Mouse (Mus musculus): Measurements from ENCODE around the gene Lpxn. TPM values are rescaled to one million over a fixed set of nuclear protein-coding genes. Genes with fewer than 3 reads are reported as not detected.

The Lpxn gene
- polyA plus RNA-seq, 1 experiment: 0.11 TPM

- Histone ChIP-seq H3K79me2 (ENCODE audit: control insufficient read depth, insufficient read depth) (no peaks in the 10 kb centered on the region), H3K4me3 (ENCODE audit: insufficient read depth, poor library complexity, severe bottlenecking) (no peak overlapping the region), H3ac (ENCODE audit: control insufficient read depth, insufficient read length, low read depth) (no peak overlapping the region), H3K27me3 (ENCODE audit: control insufficient read depth, insufficient read depth, insufficient read length) (no peaks in the 10 kb centered on the region), H3K79me3 (ENCODE audit: low read depth) (no peaks in the 10 kb centered on the region), H3K36me3 (ENCODE audit: control insufficient read depth, insufficient read depth) (no peaks in the 10 kb centered on the region)
- no peak for TF ChIP-seq CTCF (IDR thresholded peaks at IDR 0.05; ENCODE audit: control insufficient read depth, insufficient read depth, insufficient read length)
- no peak for TF ChIP-seq MAX (IDR thresholded peaks at IDR 0.05)
- no peak for TF ChIP-seq MYOG (IDR thresholded peaks at IDR 0.05; ENCODE audit: control insufficient read depth, extremely low read depth, insufficient read length)
- no peak for TF ChIP-seq MYOD1 (IDR thresholded peaks at IDR 0.05; ENCODE audit: control insufficient read depth, insufficient read length, low read depth)
- no peak for TF ChIP-seq USF1 (IDR thresholded peaks at IDR 0.05; ENCODE audit: low read depth)
- TF ChIP-seq FOSL1 (IDR thresholded peaks at IDR 0.05; ENCODE audit: insufficient read depth, low read length, poor library complexity, severe bottlenecking): no peak
- TF ChIP-seq CEBPB (IDR thresholded peaks at IDR 0.05; ENCODE audit: low read depth): no peak
Measured at GRCm38 (mm10) chr19:12806214-12806613, 10.2 kb downstream of the Lpxn start.

- Histone ChIP-seq H3K79me3 (ENCODE audit: low read depth) (no peaks in the 10 kb centered on the region), H3ac (ENCODE audit: control insufficient read depth, insufficient read length, low read depth) (no peak overlapping the region), H3K36me3 (ENCODE audit: control insufficient read depth, insufficient read depth) (no peaks in the 10 kb centered on the region), H3K79me2 (ENCODE audit: control insufficient read depth, insufficient read depth) (no peaks in the 10 kb centered on the region), H3K27me3 (ENCODE audit: control insufficient read depth, insufficient read depth, insufficient read length) (no peaks in the 10 kb centered on the region), H3K4me3 (ENCODE audit: insufficient read depth, poor library complexity, severe bottlenecking) (no peak overlapping the region)
- TF ChIP-seq USF1 (IDR thresholded peaks at IDR 0.05; ENCODE audit: low read depth): no peak
- TF ChIP-seq CTCF (IDR thresholded peaks at IDR 0.05; ENCODE audit: control insufficient read depth, insufficient read depth, insufficient read length): no peak
- no peak for TF ChIP-seq MAX (IDR thresholded peaks at IDR 0.05)
- TF ChIP-seq CEBPB (IDR thresholded peaks at IDR 0.05; ENCODE audit: low read depth): no peak
- TF ChIP-seq MYOD1 (IDR thresholded peaks at IDR 0.05; ENCODE audit: control insufficient read depth, insufficient read length, low read depth): no peak
- no peak for TF ChIP-seq MYOG (IDR thresholded peaks at IDR 0.05; ENCODE audit: control insufficient read depth, extremely low read depth, insufficient read length)
- no peak for TF ChIP-seq FOSL1 (IDR thresholded peaks at IDR 0.05; ENCODE audit: insufficient read depth, low read length, poor library complexity, severe bottlenecking)
Measured at GRCm38 (mm10) chr19:12812644-12813364, 16.8 kb downstream of the Lpxn start.

GRCm38 (mm10) chr19:12813883-12814282 is 17.9 kb downstream of the Lpxn start:
- Histone ChIP-seq H3K79me3 (ENCODE audit: low read depth) (no peaks in the 10 kb centered on the region), H3K4me3 (ENCODE audit: insufficient read depth, poor library complexity, severe bottlenecking) (no peak overlapping the region), H3K27me3 (ENCODE audit: control insufficient read depth, insufficient read depth, insufficient read length) (no peaks in the 10 kb centered on the region), H3ac (ENCODE audit: control insufficient read depth, insufficient read length, low read depth) (no peak overlapping the region), H3K36me3 (ENCODE audit: control insufficient read depth, insufficient read depth) (no peaks in the 10 kb centered on the region), H3K79me2 (ENCODE audit: control insufficient read depth, insufficient read depth) (no peaks in the 10 kb centered on the region)
- no peak for TF ChIP-seq CEBPB (IDR thresholded peaks at IDR 0.05; ENCODE audit: low read depth)
- no peak for TF ChIP-seq MAX (IDR thresholded peaks at IDR 0.05)
- no peak for TF ChIP-seq CTCF (IDR thresholded peaks at IDR 0.05; ENCODE audit: control insufficient read depth, insufficient read depth, insufficient read length)
- no peak for TF ChIP-seq FOSL1 (IDR thresholded peaks at IDR 0.05; ENCODE audit: insufficient read depth, low read length, poor library complexity, severe bottlenecking)

DNA sequence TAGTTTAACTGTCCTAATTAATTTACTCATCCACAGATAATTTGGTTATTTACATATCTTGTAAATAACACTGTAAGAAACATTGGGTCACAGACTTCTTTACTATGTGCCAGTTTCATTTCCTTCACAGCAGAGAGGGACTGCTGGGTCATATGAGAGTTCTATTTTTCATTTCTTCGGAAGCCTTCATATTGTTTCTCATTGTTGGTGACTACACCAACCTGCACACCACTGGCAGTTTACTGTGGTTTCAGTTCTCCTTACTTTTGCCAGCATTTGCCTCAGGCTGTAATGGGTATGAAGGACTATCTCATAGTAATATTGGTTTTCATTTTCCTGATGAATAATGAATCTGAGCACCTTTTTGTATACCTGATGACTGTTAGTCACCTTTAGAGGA is 22.5 kb downstream of the Lpxn start:
- H3K36me3 ChIP-seq (ENCODE audit: control insufficient read depth, insufficient read depth): no peaks in the 10 kb centered on the region
- no peak overlapping the region for H3K4me3 ChIP-seq (ENCODE audit: insufficient read depth, poor library complexity, severe bottlenecking)
- TF ChIP-seq MYOD1 (IDR thresholded peaks at IDR 0.05; ENCODE audit: control insufficient read depth, insufficient read length, low read depth): no peak
- no peak for TF ChIP-seq CEBPB (IDR thresholded peaks at IDR 0.05; ENCODE audit: low read depth)
- no peak for TF ChIP-seq FOSL1 (IDR thresholded peaks at IDR 0.05; ENCODE audit: insufficient read depth, low read length, poor library complexity, severe bottlenecking)
- no peak for TF ChIP-seq MAX (IDR thresholded peaks at IDR 0.05)
- no peaks in the 10 kb centered on the region for H3K79me2 ChIP-seq (ENCODE audit: control insufficient read depth, insufficient read depth)
- H3K79me3 ChIP-seq (ENCODE audit: low read depth): no peaks in the 10 kb centered on the region
- no peaks in the 10 kb centered on the region for H3K27me3 ChIP-seq (ENCODE audit: control insufficient read depth, insufficient read depth, insufficient read length)
- no peak overlapping the region for H3ac ChIP-seq (ENCODE audit: control insufficient read depth, insufficient read length, low read depth)

DNA sequence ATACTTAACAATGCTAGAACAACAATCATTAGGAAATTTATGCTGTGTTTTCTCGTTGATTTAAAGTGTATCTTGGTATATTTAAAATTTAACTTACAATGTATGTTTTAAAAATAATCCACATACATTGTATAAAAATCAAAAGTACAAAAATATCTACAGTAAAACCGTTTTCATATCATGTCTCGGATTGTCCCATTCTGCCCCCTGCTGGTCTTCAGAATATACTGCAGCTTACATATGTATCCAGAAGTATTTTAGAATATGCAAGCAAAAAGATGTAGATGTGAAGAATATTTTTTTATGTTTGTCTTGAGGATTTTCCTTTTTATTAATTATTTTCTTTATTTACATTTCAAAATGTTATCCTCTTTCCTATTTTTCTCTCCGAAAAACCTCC is 24.4 kb downstream of the Lpxn start:
- Histone ChIP-seq H3K79me3 (ENCODE audit: low read depth) (no peaks in the 10 kb centered on the region), H3K36me3 (ENCODE audit: control insufficient read depth, insufficient read depth) (no peaks in the 10 kb centered on the region), H3K4me3 (ENCODE audit: insufficient read depth, poor library complexity, severe bottlenecking) (no peak overlapping the region), H3K27me3 (ENCODE audit: control insufficient read depth, insufficient read depth, insufficient read length) (no peaks in the 10 kb centered on the region), H3ac (ENCODE audit: control insufficient read depth, insufficient read length, low read depth) (no peak overlapping the region), H3K79me2 (ENCODE audit: control insufficient read depth, insufficient read depth) (no peaks in the 10 kb centered on the region)
- TF ChIP-seq USF1 (IDR thresholded peaks at IDR 0.05; ENCODE audit: low read depth) (no peak), CTCF (IDR thresholded peaks at IDR 0.05; ENCODE audit: control insufficient read depth, insufficient read depth, insufficient read length) (no peak), MAX (IDR thresholded peaks at IDR 0.05) (no peak), CEBPB (IDR thresholded peaks at IDR 0.05; ENCODE audit: low read depth) (no peak), MYOD1 (IDR thresholded peaks at IDR 0.05; ENCODE audit: control insufficient read depth, insufficient read length, low read depth) (no peak), FOSL1 (IDR thresholded peaks at IDR 0.05; ENCODE audit: insufficient read depth, low read length, poor library complexity, severe bottlenecking) (no peak), MYOG (IDR thresholded peaks at IDR 0.05; ENCODE audit: control insufficient read depth, extremely low read depth, insufficient read length) (no peak)

GRCm38 (mm10) chr19:12824549-12824948 is 28.6 kb downstream of the Lpxn start:
- H3K4me3 ChIP-seq (ENCODE audit: insufficient read depth, poor library complexity, severe bottlenecking): no peak overlapping the region
- no peaks in the 10 kb centered on the region for H3K36me3 ChIP-seq (ENCODE audit: control insufficient read depth, insufficient read depth)
- H3ac ChIP-seq (ENCODE audit: control insufficient read depth, insufficient read length, low read depth): no peak overlapping the region
- TF ChIP-seq MAX (IDR thresholded peaks at IDR 0.05) (no peak), MYOG (IDR thresholded peaks at IDR 0.05; ENCODE audit: control insufficient read depth, extremely low read depth, insufficient read length) (no peak), CTCF (IDR thresholded peaks at IDR 0.05; ENCODE audit: control insufficient read depth, insufficient read depth, insufficient read length) (no peak), USF1 (IDR thresholded peaks at IDR 0.05; ENCODE audit: low read depth) (no peak)
- no peaks in the 10 kb centered on the region for H3K79me3 ChIP-seq (ENCODE audit: low read depth)
- H3K27me3 ChIP-seq (ENCODE audit: control insufficient read depth, insufficient read depth, insufficient read length): no peaks in the 10 kb centered on the region
- H3K79me2 ChIP-seq (ENCODE audit: control insufficient read depth, insufficient read depth): no peaks in the 10 kb centered on the region

Measured in C2C12 (cell line).